Mouse (Mus musculus) MN1 (cell line): ENCODE measurements around the gene G530012D18Rik.
"Not testable (repeated sequence)": the region's sequence is repeated elsewhere in the genome, so short reads cannot be mapped to it uniquely, and the experiment has no call there.

Experiments used
- DNase-seq: peaks from one replicate; pipeline ENCODE4 v3.0.0-alpha.2; 2016; ENCODE audit warnings: low spot score

G530012D18Rik gene

DNA sequence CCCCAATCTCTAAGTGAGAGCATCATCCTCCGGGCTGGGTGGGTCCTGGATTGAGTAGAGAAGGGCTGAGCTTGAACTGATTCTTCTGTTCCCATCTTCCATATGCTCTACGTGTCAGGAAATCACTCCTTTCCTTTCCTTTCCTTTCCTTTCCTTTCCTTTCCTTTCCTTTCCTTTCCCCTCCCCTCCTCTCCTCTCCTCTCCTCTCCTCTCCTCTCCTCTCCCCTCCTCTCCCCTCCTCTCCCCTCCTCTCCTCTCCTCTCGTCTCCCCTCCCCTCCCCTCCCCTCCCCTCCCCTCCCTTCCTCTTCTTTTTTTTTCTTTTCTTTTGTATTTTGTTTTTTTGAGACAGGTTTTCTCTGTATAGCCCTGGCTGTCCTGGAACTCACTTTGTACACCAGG, at the start of gene G530012D18Rik:
Gene G530012D18Rik, plus strand, starts transcription at position 301 of the 400 bp plus-strand sequence.
- DNase-seq: not testable (repeated sequence)

DNA sequence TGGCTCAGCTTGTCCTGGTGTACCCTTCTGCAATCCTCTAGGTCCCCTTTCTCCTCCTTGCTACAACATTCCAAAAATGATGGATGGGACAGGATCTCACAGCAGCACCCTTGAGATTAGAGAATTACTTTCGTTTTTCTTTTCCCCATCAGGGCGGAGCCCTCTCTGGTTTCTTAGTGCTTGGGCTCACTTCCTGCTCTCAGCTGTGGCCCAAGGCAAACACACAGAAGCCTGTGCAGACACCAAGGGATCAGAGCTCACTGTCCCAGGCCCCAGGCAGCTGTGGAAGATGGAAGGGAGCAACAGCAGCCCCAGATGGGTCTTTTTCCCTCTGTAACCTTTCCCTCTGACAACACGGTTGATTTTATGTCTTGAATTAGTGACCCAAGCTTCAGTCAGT, 49.1 kb upstream of the G530012D18Rik start:
- not testable (repeated sequence) for DNase-seq

DNA sequence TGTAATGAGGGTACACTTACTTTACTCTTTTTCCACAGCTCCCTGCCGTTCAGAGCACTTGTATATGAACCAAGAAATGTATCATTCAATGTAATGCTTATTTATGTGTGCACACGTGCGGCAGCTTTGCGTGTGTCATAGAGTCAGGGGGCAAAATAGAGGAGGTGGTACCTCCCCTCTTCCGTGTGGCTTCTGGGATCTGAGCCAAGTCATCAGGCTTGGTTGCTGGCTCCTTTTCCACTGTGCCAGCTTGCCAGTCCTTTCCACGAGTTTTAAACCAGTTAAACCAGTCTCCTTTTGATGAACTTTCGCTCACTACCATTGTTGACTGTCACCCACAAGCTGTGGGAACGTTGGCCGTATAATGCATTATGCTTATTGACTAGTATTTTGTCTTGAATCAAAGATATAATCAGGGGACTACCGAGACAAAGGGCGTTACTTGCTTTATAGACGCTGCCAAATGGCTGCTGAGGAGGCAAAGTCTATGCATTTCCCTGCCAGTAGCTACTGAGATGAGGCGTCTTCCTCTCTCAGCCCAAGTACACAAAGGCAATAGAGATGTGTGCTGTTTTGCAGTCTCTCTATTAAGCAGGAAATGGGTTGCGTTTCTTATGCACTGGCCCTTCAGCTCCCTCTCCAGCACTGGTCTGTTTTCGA, 46.9 kb upstream of the G530012D18Rik start:
- not testable (repeated sequence) for DNase-seq

DNA sequence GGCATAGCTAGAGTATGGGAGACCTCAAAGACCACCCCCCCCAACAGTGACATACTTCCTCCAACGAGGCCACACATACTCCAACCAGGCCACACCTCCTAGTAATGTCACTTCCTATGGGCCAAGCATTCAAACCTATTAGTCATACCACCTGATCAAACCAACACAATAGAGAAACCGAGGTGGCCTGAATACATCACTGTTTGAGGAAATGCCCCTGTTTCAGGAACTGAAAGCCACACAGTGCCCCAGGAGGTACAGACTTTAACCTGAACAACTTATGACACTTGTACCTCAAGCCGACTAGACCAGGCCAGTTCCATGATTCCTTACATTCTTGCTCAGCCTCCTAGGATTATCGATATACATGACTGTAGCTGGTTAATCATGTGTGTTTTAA, 31.7 kb upstream of the G530012D18Rik start:
- DNase-seq: not testable (repeated sequence)

DNA sequence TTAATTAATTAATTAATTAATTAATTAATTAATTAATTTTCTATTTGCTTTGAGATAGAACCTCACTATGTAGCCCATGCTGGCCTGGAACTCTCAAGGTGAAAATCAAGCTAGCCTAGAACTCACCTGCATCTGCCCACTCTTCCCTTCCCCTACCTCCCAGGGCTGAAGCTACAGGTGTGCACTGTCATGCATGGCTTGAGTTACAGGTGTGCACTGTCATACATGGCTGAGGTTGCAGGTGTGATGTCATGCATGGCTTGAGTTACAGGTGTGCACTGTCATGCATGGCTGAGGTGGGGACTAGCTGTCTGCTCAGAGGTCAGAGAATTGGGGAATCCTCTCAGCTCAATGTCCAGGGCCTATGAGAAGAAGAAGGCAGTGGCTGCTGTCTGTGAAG, 29.0 kb upstream of the G530012D18Rik start:
- not testable (repeated sequence) for DNase-seq

DNA sequence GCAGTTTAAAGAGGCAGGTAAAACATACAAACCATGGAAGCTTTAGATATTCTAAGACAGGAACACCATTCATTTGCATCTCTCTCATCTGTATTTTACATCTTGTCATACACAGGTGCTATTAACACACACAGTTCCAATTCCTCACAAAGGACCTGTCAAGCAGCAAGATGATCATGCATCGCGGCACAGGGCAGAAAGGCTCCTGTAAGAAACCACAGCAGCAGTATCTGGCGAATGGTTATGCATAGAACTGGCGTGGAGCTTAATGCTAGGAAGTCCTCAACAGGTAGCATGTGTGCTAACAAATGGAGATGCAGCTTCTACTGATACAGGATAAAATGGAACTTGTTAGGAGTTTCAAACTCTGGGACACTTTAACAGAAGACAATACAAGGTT, 20.2 kb upstream of the G530012D18Rik start:
- DNase-seq: not testable (repeated sequence)

DNA sequence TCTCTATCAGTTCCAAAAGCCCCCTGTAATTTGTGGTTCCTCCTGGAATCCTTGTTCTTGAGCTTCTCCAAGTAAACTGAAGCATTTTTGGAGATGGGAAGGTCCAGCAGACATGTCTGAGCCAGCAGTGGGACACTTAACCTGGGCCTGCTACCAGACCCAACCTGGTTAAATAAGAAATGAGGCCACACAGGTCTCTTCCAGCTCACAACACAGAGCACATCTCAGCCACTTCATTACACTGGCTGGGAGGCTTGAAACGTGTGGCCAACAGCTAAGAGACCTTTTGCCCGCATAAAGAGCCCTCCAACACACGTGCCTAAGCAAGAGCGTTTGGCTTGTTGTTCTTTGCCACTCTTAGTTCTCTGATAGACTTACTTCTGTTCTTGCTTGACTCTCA, 1.9 kb upstream of the G530012D18Rik start:
- DNase-seq: not testable (repeated sequence)

DNA sequence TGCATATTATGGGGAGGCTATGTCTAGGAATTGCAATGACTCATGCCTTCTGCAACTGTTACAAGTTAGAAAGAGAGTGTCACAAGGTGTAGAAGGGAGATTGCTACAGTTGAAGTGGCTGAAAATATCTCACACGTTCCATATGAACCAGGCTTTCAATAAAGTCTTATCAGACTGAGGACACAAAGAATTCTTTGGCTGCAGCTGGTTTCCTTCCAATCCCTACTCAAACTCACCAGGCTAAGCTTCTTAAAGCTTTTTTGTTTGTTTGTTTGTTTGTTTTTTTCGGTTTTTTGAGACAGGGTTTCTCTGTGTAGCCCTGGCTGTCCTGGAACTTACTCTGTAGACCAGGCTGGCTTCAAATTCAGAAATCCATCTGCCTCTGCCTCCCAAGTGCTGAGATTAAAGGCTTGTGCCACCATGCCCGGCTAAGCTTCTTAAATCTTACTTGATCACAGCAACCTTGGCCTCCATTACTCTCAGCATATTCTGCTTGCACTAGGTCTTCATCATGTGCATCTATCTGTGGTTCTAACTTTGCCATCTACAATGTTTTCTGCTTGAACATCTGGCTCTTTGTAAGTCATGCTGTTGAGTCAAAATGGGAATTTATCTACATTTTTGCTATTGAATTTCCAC, 3.0 kb downstream of the G530012D18Rik start:
- not testable (repeated sequence) for DNase-seq

DNA sequence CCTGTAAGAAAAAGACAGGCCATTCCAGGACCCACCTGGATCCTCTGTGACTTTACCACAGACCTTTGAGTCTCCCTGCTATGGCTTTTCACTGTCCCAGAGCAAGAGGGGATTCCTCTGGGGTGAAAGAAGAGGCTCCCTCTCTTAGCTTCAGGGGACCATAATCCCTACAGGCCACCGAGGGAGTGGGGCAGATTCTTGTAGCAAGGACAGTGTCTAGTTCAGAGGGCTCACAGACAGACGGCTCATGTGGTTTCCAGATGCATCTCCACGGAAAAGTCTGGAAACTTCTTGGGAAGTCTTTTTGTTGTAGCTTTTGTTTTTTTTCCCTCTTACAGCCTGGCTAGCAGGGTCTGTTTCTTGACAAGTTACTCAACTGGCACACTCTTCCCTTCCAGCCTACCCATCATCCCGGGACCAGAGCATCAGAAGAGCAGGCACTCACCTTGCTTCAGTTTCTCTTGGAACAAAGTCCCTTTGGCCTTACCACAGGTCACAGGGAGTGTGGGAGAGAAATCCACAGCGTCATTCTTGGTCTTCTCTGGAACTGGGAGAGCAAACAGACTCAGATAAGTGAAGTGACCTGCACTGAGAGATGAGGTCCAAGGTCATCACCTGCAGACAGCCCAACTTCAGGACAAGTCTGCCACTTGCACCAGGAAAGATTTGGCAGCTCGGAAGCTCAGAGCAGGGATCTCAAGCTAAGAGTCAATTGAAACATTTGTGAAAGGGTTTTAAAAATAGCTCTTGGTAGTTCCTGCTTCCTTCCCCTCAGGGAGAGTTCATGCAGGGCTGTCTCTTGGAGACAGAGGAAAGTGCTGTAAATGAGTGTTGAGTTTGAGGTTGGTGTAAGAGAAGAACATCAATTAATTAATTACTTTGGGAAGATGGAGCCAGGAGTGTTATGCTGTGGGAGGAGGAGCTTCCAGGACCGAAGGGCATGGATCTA, 4.0 kb downstream of the G530012D18Rik start:
- not testable (repeated sequence) for DNase-seq

DNA sequence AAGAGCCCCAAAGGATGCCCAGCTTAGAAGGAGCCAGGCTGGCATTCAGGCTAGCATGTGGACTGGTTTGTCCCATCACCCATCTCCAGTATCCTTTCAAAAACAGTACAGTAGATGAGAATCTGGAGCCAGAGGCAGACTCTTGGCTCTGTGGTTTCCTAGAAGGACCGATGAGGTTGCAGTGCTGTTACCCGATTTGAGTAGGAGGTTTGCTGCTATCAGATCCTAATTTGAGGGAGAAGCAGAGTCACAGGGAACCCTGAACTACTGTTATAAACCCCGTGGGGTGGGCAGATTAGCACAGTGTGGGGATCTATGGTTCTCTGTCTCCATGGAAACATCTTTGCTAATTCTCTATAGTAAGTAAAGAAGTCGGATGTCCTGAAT, 4.7 kb downstream of the G530012D18Rik start:
- DNase-seq: not testable (repeated sequence)

DNA sequence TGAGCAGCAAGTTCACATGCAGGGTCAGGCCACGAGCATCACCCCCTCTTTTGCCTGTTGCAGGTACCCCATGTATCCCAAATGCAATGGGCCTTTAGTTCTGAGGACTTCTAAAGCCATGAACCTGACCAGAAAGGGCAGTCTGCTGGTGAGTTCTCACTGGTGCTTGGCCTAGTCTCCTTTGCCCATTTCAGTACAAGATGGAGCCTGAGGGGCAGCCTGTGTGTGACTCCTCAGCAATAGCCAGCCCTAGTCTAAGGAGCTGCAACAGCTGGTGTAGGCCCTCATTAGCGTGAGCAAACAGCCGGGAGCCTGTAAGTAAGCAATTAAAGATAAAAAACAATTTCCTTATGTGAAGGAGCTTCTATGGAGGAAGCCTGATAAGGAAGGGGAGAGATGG, 5.1 kb downstream of the G530012D18Rik start:
- DNase-seq: not testable (repeated sequence)

DNA sequence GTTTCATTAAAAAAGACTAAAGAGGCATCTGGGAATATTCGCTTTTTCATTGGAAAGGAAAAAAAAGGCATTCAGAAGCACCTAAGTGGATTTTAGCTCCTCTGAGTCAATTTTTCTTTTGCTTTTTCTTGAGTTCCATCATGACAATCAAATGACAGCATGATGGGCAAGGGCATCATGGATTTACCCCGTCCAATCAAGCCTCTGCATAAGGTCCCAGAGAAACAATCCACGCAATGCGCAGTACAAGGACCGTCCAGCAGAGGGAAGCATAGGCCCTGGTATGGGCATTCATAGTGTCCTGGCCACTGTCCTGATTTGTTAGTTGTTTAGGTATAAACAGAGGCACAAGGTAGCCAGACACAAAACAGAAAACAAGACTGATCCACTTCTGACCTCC, 6.0 kb downstream of the G530012D18Rik start:
- DNase-seq: not testable (repeated sequence)

DNA sequence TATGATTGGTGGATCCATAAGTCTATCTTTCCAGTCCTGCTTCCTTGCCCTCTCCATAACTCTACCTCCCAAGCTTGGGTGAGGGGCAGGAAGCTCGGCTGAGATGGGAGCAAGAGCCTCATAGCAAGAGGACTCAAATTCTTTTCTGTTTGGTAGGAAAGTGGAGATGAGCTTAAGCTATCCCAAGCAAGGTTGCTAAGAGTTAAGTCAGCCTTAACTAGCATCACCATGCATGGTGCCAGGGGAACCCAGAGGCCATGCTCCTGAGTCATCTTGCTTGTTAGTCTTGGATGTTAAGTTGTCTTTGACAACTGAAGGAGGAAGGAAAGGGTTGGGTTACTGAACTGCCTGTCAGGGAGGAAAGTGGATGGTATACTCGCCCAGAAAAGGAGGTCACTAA, 13.2 kb downstream of the G530012D18Rik start:
- DNase-seq: not testable (repeated sequence)

DNA sequence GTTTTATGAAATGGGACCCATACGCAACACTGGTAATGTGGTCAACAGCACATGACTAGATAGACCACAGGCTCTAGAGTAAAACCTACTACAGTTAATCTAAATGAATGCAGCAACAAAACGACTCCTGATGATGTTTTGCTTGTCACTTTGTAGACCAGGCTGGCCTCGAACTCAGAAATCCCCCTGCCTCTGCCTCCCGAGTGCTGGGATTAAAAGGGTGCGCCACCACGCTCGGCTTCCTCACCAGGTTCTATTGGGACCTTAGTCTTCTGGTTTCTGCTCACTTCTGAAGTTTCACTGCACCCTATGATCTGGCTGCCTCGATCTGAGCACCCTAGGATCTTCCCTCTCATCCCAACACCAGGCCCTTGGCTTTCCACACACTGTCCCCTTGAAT, 17.1 kb downstream of the G530012D18Rik start:
- not testable (repeated sequence) for DNase-seq

DNA sequence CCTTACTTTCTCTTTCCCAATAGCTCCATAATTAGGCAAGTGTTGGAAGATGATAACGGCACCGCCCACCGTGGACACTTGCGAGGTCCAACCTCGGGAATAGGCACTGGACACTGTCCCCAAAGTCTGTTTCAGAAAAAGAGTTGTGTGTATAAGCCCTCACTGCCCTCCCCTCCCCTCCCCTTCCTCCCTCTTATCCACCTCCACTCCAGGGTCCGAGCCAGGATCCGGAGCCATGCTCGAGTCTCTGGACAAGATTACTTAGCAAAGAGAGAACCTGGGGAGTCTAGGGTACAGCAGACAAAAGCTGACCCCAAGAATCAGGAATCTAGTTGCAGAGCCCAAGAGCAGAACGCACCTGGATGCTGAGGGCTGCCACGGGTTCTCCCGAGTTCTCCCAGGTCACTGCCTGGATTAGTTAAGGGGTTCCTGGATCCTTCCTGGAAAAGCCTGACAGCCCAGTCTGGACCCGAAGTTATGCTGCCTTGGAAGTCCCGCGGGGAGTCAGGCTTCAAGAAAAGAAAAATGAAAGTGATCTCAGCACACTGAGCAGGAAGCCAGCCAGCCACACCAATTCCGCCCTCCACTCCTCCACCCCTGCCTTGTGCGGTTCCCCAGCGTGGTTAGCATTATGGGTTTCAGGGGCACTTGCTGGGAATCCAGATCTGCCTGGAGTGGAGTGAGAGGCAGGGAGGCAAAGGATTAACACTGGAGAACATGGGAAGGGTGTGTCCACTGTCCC, 23.0 kb downstream of the G530012D18Rik start, which contains the start of gene Sp110:
Gene Sp110, minus strand, starts transcription at position 547 of the 742 bp plus-strand sequence.
- not testable (repeated sequence) for DNase-seq

DNA sequence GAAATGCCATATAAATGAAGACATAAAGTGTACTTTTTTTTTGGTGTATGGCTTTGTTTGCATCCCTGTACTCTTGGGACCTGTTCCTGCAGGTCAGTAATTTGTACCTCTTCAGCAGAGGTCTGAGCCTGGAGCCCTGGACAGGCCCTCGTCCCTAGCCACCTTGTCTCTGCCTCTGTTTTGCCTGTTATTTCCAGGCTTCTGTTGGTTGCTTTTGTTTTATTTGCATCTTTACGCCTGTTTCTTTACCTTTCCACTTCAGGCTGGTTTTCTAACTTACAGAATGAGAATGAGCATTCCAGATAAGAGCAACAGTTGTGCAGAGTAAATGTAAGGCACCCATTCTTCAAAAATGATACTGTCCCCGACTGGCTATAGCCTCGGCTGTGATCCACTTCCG, 24.6 kb downstream of the G530012D18Rik start, which contains the start of gene Sp140:
Gene Sp140, plus strand, starts transcription at position 301 of the 400 bp plus-strand sequence.
- not testable (repeated sequence) for DNase-seq

DNA sequence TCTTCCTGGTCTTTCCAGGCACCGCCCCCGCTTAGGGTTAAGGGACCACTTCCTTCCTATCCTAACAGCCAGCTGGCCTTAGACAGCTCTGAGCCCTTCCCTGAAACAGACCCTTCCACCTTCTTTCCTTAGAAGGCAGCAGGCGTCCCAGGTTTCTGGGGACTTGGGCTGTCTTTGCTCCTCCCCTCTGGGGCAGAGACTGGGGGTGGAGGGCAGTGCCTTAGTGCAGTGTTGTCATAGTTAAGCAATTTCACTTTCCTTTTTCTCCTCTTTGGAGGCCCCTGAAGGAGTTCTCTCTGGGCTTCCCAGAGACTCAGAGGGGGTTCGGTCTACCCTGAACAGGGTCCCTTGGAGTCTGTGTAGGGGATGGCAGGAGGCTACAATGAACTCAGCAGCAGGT, 25.3 kb downstream of the G530012D18Rik start:
- DNase-seq: not testable (repeated sequence)

DNA sequence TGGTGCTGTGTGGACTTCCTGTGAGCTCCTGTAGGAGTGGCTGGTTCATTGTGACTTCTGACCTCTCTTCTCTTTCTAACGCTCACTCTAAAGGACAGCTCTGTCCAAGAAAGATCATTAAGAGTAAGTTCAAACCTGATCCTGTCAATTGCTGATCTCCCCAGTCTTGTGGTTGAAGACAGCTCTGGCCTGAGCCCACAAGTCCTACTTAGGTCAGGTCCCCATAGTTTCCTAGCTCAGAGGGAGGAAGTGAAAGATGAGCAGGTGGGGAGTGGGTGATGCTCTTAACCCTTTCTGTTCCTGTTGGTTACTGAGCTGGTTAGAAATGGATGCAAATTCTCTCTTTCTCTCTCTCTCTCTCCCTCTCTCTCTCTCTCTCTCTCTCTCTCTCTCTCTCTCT, 28.9 kb downstream of the G530012D18Rik start:
- not testable (repeated sequence) for DNase-seq

DNA sequence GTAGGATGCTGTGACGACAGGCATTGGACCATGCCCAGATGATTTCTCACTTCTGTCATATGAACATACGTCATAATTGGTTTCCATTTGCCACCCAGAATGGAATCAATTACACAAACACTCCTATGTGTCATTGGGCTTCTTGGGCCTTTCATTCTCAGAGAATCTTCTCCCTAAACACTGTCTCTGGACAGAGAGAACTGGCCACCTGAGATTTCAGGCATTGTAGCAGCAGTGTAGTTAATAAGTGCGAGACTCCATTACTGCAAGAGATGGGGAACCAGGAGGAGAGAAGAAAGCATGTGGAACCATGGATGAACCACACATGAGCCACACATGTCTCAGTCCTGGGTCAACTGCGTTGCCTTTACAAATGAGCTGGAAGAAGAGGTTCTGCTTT, 32.9 kb downstream of the G530012D18Rik start:
- not testable (repeated sequence) for DNase-seq

DNA sequence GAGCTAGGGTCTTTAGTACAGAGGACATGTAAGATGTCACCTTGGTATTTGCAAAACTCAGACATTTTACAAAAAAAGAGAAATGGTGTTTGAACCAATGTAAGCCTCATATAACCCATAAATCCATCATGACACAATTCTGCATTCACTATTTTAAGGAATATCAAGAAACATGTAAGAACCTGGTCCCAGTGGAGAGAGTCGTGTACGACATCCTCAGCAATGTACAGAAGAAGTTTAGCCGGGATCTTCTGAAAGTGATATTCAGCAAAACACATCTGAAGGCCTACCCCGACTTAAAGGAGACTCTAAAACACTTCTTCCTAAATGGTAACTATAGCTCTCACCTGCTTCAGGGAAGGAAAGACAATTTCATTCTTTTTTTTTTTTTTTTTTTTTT, 35.1 kb downstream of the G530012D18Rik start:
- not testable (repeated sequence) for DNase-seq

DNA sequence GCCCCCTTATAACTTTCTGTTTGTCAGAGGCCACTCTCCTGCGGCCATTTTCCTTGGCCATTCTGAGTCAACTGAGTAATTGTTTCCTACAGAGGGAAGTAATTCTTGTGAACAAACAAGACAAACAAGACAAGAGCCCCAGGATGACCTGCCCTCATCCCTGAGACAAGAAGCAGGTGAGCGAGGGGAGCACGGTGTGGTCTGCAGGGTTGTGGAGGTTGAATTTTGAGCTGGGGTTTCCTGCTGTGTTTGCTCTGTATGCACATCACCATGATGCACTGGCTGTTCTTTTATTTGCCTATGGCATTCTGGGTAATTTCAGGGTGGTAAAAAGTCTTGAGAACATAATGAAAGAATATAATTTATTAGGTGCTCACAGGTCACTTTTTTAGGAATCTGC, 39.6 kb downstream of the G530012D18Rik start:
- not testable (repeated sequence) for DNase-seq
